Mouse (Mus musculus) gastrocnemius, postnatal 14 days (tissue): ENCODE data around the gene Wdr74. TPM values are rescaled to one million over a fixed set of nuclear protein-coding genes. Genes with fewer than 3 reads are reported as not detected.
A peak's percentile ranks its signal among the peaks of the same experiment; 100 is the strongest.

ENCODE experiments used
- DNase-seq: peaks from one replicate; pipeline ENCODE4 v3.0.0; 2021; ENCODE audit warnings: mixed read lengths
- intact Hi-C: fragments of 180-260 bp; cut with DNase I; formaldehyde crosslinking; loops from one replicate; pipeline ENCODE4 v1.15.1; 2025; ENCODE audit warnings: low total_unique reads
- long read RNA-seq, 2 experiments: library from polyadenylated mRNA; stranded (forward); transcript quantifications; one replicate each; pipeline ENCODE4 v2.0.0; 2021
- total RNA-seq, 2 experiments: library from RNA; stranded (reverse); gene quantifications; 2 replicates each; pipeline ENCODE4 v1.2.3; 2021

The Wdr74 gene
- total RNA-seq: 10 to 100 TPM; 21.7 to 23.4 TPM
- long read RNA-seq, experiment 1, transcript Wdr74-201 (11 exons, 1,204 nt): major isoform, 15 of 15 reads
- long read RNA-seq, experiment 1, partial matches to known transcripts: 0 of 15 reads
- long read RNA-seq, experiment 1, other reads (novel, unspliced or antisense): 0 of 15 reads
- long read RNA-seq, experiment 2, transcript Wdr74-201 (11 exons, 1,204 nt): major isoform, 17 of 17 reads
- long read RNA-seq, experiment 2, partial matches to known transcripts: 0 of 17 reads
- long read RNA-seq, experiment 2, other reads (novel, unspliced or antisense): 0 of 17 reads

DNA sequence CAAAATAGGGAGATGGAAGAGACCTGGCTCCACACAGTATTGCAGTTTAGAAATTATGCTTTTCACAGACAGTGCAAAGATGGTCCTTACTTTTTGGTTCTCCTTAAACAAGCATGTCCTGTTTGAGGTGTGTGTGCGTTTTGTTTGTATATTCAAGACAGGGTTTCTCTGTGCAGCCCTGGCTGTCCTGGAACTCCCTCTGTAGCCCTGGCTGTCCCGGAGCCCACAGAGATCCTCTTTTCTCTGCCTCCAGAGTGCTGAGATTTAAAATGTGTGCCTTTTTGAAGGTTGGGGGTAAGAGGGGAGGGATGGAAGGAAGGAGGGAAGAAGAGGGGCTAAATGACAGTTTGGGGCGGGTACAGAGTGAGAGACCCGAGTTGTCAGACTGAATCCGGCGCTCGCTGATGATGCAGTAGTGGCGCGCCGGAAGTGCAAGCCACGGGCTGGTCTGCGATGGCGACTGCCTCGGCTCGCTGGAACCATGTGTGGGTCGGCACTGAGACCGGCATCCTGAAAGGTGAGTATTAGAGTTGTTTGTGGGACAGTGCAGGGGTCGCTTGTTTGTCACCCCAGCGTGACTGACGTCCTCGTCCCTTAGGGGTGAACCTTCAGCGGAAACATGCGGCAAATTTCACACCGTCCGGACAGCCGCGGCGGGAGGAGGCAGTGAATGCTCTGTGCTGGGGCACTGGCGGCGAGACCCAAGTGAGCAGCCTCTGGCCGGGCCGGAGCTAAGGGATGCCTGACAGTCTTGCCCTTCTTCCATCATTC, at the start of gene Wdr74:
Wdr74 (plus strand) TSS at position 439 of the 771 bp plus-strand sequence.
- peak; percentile 90 for DNase-seq
- intact Hi-C loops: no loop called here

DNA sequence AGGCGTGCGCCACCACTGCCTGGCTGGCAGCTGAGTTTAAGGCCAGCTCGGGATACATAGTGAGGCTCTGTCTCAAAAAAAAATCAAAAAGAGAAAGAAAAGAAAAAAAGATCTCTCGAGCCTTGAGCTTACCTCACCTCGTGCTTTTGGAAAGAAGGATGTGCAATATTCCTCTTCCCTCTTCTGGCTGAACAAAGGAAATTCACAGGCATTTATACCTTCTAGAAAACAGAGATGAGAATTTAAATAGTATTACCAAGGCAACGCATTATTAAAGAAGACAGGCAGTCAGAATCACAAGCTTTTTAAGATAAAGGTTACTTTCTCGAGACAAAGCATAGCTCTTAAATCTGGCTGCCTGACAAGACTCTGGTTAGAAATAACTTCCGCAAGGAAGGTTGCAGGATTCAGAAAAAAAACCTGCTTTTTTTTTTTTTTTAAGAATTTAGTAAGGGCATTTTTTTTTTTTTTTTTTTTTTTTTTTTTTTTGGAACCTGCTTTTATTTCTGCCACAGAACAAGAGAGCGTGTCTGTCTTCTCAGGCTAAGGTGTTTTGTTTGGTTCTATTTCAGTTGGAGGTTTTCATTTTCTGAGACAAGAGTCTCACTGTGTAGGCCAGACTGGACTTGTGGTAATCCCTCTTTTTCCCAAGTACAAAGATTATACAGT, 43.6 kb upstream of the Wdr74 start:
- intact Hi-C loops: no loop called here

DNA sequence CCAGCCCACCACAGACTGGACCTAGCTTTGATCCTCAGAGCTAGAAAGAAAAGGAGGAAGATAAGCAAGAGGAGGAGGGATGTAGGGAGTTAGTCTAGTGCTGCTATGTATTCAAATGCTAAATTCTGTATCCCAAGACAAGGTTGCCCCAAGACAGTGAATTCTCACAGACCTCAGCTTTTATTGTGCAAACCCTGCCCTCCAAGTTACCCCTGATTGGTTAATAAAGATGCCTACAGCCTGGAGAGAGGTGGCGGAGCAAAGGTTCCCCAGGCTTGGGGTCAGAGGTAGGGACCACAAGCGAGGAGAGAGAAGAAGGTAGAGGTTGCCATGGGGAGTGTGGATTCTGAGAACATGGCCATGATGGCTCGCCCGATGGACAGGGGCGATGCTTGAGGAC, 42.9 kb upstream of the Wdr74 start:
- intact Hi-C loops: no loop called here
- DNase-seq: no peak

More for the DNA sequence above, 43.6 kb upstream of the Wdr74 start:
- no peak for DNase-seq

DNA sequence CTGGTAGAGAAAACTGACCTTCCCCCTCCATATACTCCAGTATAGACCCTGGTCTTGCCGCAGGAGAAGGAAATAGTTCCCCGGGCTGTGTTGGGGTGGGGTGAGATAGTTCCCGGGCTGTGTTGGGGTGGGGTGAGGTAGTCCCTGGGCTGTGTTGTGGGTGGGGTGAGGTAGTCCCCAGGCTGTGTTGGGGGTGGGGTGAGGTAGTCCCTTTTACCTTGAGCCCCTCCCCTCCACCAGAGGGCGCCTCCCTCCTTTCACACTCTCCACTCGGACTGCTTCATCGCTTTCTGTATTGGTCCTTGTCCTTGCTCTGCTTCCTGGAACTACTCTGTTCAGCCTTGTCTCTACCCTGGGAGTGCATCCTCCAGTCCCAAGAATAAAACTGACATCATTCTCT, 40.3 kb upstream of the Wdr74 start:
- DNase-seq: no peak
- intact Hi-C loops: no loop called here

DNA sequence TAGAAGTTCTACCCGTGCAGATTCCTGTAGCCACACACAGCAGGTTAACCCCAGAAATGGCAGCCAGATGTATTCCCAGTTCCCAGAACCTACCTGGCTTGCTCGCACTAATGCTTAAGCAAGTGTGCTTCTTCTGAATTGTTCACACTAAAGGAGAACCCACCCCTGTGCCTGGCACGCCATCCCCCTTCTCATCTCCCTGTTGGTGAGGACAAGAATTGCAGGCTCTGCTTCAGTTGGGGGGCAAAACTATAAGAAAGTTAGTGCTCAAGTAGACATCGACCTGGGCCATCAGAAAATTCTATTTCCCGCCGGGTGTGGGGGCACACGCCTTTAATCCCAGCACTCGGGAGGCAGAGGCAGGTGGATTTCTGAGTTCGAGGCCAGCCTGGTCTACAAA, 36.0 kb upstream of the Wdr74 start:
- intact Hi-C loops: no loop called here
- DNase-seq: no peak

DNA sequence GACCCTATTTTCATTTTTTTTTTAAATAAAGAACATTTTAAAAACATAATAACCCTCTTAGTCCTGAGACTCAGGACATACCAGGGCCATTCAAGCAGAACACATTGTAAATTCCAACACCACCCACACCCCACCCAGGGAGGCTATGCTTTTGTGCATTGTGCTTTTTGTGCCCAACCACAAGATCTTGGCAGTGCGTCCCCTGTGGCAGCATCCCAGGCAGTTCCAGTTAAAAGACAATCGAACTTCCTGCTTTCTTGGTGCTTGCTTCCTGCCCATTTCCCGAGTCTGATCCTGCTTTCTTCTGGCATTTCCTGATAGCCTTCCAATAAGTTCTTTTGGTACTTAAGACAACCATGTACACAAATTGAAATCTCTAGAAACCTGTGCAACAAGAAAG, 33.2 kb upstream of the Wdr74 start:
- DNase-seq: peak; percentile 23
- intact Hi-C loops: no loop called here

DNA sequence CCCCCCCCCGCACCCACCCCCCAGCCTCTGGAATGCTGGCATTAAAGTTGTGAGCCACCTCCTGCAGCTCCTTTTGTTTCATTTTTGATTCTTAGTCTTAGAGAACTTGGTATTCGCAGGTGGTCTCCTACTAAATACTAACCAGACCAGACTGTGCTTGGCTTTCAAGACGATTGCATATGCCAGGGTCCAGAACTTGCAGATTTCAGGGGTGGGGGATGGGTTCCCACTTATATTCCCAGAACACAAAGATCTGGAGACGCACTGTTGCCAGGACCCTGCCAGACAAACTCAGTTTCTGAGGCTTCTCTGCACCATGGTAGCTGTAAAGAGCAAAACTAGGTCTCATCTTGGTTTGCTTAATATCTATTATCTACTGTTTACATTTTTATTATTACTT, 32.1 kb upstream of the Wdr74 start:
- intact Hi-C loops: no loop called here
- DNase-seq: no peak

DNA sequence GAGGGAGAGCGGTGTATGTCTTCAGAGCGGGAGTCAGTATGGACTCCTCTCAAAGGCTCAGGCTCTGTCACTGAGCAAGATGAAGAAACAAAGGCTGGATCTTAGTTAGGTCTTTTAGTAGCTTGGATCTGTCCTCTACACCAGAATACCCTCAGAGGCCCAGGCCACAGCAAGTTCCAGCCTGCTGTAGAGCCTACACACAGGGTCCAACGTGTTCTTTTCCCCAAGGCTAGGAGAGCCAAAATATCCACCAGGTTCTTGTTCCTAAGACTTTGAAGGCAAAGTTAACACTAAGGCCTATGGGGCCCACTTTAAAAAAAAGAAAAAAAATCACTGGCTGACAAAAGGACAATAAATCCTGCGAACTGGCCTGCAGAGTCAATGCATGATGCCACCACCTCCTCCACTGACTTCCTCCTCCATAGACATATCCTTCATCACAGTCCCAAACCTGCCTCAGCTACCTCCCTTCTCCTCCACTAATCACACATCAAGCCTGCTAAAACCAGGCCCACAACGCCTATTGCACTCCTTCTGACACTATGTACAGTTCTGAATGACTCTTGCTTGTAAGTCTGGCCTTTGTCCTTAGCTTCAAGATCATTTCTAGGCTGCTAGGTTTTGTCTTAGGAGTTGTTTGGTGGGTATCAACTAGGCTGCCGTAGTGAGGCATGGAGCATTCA, 30.5 kb upstream of the Wdr74 start:
- no peak for DNase-seq

DNA sequence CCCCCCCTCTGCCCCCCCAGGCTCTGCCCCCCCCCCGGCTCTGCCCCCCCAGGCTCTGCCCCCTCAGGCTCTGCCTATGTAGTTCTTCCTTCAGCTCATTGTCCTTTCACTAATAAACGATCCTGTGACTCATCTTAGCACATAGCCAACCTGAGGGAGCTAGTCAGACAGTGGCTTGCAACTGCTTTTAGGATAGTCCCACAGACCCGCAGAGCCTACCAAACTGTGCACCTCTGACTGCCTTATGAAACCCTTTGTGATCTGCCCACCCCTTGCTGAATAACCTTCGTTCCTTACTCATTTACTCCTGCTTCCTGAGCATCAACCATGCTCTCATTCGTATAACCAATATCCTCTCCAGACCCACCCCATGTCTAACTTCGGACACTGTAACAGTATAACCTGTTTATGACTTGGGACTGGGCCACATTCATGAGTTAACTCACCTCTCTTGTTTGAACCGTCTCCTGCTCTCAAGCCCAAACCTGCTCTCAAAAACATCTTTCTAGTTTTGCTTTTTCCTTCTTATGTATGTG, 29.4 kb upstream of the Wdr74 start:
- DNase-seq: no peak
- intact Hi-C loops: no loop called here

More for the DNA sequence above, 30.5 kb upstream of the Wdr74 start:
- intact Hi-C loops: no loop called here

DNA sequence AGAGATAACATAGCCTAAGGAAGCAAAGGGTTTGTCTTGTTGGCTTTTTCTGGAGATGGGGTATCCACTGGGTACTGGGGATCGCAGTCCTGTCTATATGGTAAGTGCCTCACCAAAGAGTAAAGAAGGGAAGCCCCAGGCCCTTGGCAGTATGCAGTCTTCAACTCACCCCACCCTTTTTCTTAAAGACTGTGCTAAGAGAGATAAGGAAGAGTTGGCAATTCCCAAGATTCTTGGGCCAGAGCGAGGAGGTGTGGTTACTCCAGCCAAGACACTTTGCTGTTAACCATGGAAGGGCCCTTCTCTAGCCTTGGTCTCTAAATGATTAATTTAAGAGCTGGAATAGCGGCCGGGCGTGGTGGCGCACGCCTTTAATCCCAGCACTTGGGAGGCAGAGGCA, 28.7 kb upstream of the Wdr74 start:
- no peak for DNase-seq
- intact Hi-C loops: no loop called here

DNA sequence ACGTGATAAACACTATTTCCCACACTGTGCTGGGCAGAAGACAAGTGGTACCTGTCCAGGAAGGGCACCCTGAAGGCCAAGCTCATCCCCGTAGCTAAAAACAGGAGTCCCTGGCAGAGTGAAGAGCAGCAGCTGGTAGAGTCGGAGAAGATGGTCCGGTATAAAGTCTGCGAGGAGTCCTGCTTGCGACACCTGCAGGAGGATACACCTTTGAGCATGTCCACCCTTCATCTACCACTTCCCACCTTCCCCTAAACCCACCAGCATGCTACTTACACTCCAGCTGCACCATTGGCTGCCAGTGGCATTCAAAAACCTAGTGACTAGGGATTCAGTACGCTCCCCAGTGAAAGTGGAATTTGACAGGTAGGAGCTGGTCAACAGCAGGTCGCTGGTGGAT, 26.7 kb upstream of the Wdr74 start:
- intact Hi-C loops: no loop called here
- DNase-seq: no peak

DNA sequence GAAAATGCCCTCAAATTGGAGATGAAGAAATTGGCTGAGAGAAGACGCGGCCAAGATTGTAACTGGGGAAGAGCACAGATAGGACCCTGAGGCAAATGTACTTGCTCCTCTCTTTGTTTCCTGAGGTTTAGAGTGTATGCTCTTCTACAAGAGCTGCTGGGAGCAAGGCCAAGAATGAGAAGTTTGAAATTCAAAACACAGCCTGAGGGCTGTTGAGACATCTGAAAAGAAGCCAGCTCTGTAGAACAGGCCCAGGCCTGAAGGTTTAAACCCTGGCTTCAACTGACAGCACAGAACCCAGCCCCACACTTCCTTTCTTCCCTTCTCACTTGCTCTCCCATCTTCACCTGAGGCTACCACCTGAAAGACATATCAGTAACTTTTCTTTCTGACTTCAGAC, 25.6 kb upstream of the Wdr74 start:
- intact Hi-C loops: no loop called here
- DNase-seq: no peak

DNA sequence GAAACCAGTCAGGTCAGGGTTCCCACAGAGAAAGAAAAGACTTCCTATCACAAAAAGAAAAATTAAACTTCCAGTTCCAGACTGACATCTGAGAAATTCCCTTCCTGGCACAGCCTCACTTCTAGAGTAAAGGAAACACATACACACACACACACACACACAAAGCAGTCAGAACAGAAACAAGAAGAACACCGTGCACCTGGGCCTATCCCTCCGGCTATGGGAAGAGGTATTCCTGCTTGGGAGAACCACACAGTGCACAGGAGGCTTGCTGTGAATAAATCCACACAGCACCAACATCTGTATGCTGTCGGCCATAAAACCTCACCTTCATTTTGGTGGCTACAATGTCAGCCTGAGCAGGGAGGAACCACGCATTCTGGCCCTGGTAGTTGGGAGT, 24.1 kb upstream of the Wdr74 start:
- no peak for DNase-seq
- intact Hi-C loops: no loop called here

DNA sequence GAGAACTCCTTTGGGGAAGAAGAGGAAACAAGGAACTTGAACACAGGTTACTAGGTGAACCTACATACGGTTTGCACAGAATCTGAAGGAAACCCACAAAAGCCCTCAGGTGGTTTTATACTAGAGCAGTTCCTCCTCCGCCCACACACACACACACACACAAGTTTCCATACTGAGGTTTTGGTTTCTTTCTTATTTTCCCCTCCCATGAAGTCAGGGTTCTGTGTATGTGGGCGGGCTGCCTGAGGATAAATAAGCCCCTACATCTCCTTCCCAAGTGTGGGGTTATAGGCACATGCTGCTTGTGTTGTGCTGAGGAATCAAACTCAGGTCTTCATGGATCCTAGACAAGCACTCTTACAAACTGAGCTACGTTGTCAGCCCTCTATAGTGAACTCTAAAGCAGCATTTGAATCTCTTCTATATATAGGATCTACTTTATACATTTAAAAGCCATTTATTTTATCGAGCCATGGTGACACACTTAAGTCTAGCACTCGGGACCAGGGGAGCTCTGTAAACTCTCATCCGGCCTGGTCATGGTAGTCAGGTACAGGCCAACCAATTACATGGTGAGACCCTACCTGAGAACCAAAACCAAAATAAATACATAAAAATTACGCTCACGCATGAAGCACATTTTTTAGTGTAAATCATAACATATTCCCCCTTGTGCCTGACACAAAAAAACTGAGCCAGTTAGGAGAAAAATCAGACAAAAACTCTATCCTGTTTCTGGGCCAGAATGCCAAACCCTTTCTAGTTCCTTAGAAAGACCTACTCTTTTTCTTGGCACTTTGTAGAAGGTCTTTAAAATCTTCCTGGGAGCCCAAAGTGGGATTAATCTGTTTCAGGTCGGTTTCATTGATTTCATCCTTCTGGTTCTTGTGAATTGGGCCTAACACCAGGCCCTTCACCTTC, 23.4 kb upstream of the Wdr74 start:
- DNase-seq: no peak
- intact Hi-C loops: no loop called here

DNA sequence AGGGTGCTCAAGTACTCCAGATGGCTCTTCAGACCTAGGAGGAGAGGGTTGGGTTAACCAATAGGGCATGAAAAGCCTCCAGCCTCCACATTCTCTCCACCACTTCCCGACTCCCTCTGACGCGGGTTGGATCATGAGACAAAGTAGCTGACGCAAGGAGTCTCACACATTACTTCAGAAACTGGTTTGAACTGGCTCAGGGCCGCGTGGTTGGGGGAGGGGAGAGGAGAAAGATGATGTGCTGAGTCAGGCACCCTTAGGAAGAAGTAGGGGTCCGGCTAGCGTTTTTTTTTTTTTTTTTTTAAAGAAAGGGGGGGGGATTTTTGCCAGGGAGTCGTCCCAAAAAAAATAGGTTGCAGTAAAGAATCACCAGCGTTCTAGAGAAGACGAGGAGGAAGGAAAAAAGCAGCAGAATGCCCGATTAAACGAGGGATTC, 22.7 kb upstream of the Wdr74 start:
- peak; percentile 71 for DNase-seq
- intact Hi-C loops: no loop called here

DNA sequence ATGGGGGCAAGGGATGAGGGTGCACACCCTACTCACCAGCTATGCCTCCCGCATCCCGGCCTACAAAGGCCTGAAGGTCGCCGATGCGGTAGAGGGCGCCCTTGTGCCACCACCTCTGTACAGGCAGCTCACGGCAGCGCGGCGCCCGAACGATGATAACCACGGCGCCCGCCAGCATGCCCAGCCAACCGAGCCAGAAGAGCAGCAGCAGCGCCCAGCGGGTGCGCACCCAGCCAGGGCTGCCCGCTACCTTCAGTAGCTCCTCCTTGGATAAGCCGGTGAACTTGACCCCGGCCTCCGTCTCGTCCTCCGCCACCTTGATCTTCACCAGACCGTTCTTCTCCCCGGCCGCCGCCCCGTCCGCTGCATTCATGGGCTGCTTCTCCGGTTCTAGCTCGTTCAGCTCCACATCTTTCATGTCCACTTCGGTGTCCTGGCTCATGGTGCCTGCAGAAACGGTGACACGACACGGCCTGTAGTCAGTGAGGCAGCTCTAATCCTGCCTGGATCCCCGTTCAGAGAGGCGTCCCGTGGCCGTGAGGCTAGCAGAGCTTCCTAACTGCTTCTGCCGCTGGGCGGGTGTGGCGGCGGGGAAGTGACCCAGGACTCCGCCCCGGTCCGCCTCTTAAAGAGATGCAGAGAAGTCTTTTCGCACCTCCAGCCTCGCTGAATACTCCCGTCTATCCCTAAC, 22.2 kb upstream of the Wdr74 start:
- intact Hi-C loops: no loop called here
- DNase-seq: peak; percentile 92

DNA sequence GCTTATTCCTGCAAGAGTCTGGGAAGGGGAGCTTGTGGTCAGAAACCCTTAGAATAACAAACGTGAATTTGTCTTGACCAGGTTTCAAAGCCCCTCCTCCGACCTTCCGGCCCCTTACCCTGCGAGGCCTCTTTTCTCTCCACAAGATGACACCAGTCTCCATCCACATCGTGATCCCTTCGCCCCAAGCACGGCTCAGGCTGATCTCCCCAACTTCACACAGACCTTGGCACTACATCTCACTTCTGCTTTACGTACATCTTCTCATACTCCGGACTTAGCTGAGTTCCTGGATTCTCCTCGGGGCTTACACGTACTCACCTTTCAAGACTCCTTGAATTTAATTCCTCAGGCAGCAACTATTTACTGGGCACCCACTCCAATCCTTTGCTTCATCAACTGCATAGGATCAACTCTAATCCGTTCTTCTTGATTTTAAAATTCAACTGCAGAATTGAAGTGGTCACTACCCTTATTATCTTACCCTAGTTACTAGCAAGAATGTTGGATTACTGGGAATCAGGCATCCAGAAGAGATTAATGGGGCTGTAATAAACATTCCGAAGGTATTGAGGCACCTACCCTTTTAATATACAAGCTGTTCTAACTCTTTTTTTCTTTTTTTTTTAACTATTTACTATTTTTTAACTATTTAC, 21.5 kb upstream of the Wdr74 start:
- DNase-seq: no peak
- intact Hi-C loops: no loop called here
